Mouse (Mus musculus): ENCODE results near the gene Trank1. TPM values are rescaled to one million over a fixed set of nuclear protein-coding genes. Genes with fewer than 3 reads are reported as not detected.

Gene Trank1
- polyA plus RNA-seq, 1 experiment from 2014 or later: not detected

- Histone ChIP-seq H3K27ac (no peak overlapping the region), H3K79me2 (ENCODE audit: inconsistent target) (no peaks in the 10 kb centered on the region), H3K36me3 (ENCODE audit: inconsistent target) (no peaks in the 10 kb centered on the region), H3K4me3 (ENCODE audit: inconsistent target) (no peak overlapping the region)
- whole genome bisulfite sequencing (ENCODE audit: missing documents): 22% methylated on average over 5 of the region's 5 CpGs
These were observed 2.3 kb downstream of the Trank1 start for GRCm38 (mm10) chr9:111313793-111314192.

GRCm38 (mm10) chr9:111314219-111314618 is 2.7 kb downstream of the Trank1 start:
- H3K4me3 ChIP-seq (ENCODE audit: inconsistent target): no peak overlapping the region
- H3K27ac ChIP-seq: no peak overlapping the region
- WGBS (ENCODE audit: missing documents): 31% methylated on average over 5 of the region's 5 CpGs
- H3K79me2 ChIP-seq (ENCODE audit: inconsistent target): no peaks in the 10 kb centered on the region
- no peaks in the 10 kb centered on the region for H3K36me3 ChIP-seq (ENCODE audit: inconsistent target)

DNA sequence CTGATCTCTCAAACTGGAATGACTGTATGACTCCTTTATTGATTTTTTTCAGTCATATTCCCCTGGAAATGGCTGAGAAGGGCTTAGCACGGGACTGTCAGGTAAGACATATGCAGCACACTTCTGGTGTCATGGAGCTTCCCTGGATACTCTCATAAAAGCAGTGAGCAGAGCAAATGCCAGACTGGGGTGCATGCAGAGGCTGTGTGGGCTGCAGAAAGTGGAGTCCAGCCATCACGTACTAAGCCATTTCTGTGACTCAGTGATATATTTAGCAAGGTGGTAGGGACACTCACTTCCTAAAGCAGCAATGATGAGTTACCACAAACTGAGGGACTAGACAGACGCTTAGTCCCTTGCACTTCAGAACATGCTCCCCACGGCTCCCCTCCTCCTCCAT is 9.4 kb downstream of the Trank1 start:
- no peak overlapping the region for H3K27ac ChIP-seq
- H3K4me3 ChIP-seq (ENCODE audit: inconsistent target): no peak overlapping the region
- H3K36me3 ChIP-seq (ENCODE audit: inconsistent target): no peaks in the 10 kb centered on the region
- no peaks in the 10 kb centered on the region for H3K79me2 ChIP-seq (ENCODE audit: inconsistent target)
- 80% methylated on average over 4 of the region's 4 CpGs for WGBS (ENCODE audit: missing documents)

DNA sequence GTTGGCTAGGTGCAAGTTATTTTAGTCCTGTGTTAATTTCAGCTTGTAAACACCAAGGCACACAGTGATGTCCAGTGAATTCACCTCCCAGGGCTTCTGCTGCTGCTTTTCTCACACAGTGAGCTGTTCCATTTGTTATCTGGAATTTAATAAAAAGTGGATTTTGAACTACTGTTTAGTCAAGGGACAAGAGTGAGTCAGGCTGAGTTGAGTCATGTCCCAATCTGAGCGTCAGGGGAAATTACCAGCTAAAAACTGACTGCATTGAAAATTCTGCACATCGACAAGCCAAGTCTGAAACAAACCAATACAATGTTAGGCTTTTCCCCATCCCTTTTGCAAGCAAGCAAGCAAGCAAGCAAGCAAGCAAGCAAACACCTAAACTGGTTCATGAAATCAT is 13.3 kb downstream of the Trank1 start:
- H3K27ac ChIP-seq: no peak overlapping the region
- WGBS (ENCODE audit: missing documents): 78% methylated on average over 2 of the region's 2 CpGs
- no peaks in the 10 kb centered on the region for H3K36me3 ChIP-seq (ENCODE audit: inconsistent target)

GRCm38 (mm10) chr9:111329881-111330280 is 18.3 kb downstream of the Trank1 start:
- H3K79me2 ChIP-seq (ENCODE audit: inconsistent target): no peaks in the 10 kb centered on the region
- no peak overlapping the region for H3K4me3 ChIP-seq (ENCODE audit: inconsistent target)
- H3K36me3 ChIP-seq (ENCODE audit: inconsistent target): no peaks in the 10 kb centered on the region
- WGBS (ENCODE audit: missing documents): 63% methylated on average over 4 of the region's 4 CpGs
- H3K27ac ChIP-seq: no peak overlapping the region

More for the DNA sequence above, 13.3 kb downstream of the Trank1 start:
- H3K79me2 ChIP-seq (ENCODE audit: inconsistent target): no peaks in the 10 kb centered on the region
- no peak overlapping the region for H3K4me3 ChIP-seq (ENCODE audit: inconsistent target)

DNA sequence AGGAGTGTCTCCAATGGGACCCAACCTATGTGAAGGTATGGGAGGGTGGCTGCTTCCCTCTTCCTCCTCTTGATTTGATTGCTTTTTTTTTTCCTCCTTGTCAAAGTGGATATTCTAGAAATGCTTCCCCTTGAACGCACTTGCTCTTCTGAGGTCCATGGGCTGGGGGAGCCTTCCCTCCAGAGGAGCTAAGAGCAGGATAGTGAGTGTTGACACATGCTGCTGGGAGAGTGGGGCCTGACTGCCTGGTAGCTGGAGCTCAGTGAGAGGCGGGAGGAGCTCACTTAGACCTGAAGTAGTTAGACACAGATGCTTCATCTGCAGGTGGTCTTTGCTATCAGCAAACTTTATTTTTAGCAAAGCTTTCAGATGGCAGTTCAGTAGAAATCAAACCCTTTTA is 22.3 kb downstream of the Trank1 start:
- H3K79me2 ChIP-seq (ENCODE audit: inconsistent target): no peaks in the 10 kb centered on the region
- no peak overlapping the region for H3K4me3 ChIP-seq (ENCODE audit: inconsistent target)
- H3K36me3 ChIP-seq (ENCODE audit: inconsistent target): no peaks in the 10 kb centered on the region
- 81% methylated on average over 1 of the region's 2 CpGs for WGBS (ENCODE audit: missing documents)
- H3K27ac ChIP-seq: no peak overlapping the region

DNA sequence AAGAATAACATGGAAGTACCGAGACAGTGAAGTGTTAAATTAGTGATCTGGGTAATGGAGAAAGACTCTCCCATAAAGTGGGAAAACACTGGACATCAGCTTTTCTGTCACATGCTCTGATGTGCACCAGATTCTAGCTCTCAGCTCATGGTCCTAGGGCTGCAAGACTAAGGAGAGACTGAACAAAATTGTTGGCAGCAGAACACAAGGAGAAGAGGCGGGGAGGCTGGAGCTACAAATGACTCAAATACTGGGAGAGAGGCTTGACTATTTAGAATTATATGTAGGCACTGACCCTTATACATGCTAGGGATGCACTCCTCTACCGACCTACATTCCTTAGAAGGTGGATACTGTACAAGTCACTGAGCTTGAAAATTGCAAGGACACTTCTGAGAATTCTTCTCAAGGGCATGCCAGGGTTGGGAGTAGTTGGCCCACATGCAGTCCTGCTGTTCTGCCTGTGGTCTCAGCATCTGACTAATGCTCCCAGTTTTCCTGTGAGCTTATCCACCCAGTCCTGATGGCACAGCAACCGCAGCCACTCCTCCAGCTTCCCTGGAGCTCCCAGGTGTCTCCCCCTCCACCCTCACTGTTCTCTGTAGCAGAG is 23.1 kb downstream of the Trank1 start:
- 75% methylated on average over 4 of the region's 4 CpGs for WGBS (ENCODE audit: missing documents)
- Histone ChIP-seq H3K4me3 (ENCODE audit: inconsistent target) (no peak overlapping the region), H3K79me2 (ENCODE audit: inconsistent target) (no peaks in the 10 kb centered on the region), H3K27ac (no peak overlapping the region), H3K36me3 (ENCODE audit: inconsistent target) (no peaks in the 10 kb centered on the region)

DNA sequence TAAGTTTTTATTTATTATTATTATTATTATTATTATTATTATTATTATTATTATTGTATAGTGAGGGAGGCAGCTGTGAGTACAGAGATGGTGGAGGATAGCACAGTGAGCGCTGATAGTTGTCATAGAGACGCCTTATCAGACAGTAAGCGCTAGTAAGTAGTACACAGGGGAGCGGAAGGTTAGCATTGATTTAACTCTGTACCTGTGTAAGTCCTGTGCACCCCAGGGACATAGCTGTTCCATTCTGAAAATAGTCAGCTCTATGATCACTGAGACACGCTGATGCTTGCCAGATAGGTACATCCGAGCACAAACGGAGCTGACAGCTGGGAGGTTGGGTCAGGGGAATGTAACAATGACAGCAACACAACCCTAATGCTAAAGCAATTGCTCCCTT is 39.7 kb downstream of the Trank1 start:
- 88% methylated on average over 7 of the region's 7 CpGs for WGBS (ENCODE audit: missing documents)
- Histone ChIP-seq H3K79me2 (ENCODE audit: inconsistent target) (no peaks in the 10 kb centered on the region), H3K36me3 (ENCODE audit: inconsistent target) (no peaks in the 10 kb centered on the region), H3K27ac (no peak overlapping the region), H3K4me3 (ENCODE audit: inconsistent target) (no peak overlapping the region)

- 75% methylated on average over 1 of the region's 1 CpGs for WGBS (ENCODE audit: missing documents)
- Histone ChIP-seq H3K79me2 (ENCODE audit: inconsistent target) (no peaks in the 10 kb centered on the region), H3K36me3 (ENCODE audit: inconsistent target) (no peaks in the 10 kb centered on the region), H3K4me3 (ENCODE audit: inconsistent target) (no peak overlapping the region), H3K27ac (no peak overlapping the region)
These were observed 40.1 kb downstream of the Trank1 start for GRCm38 (mm10) chr9:111351641-111352040.

- 76% methylated on average over 3 of the region's 3 CpGs for WGBS (ENCODE audit: missing documents)
- no peaks in the 10 kb centered on the region for H3K79me2 ChIP-seq (ENCODE audit: inconsistent target)
- no peak overlapping the region for H3K27ac ChIP-seq
- no peak overlapping the region for H3K4me3 ChIP-seq (ENCODE audit: inconsistent target)
- H3K36me3 ChIP-seq (ENCODE audit: inconsistent target): no peaks in the 10 kb centered on the region
These were observed 41.1 kb downstream of the Trank1 start for GRCm38 (mm10) chr9:111352646-111353045.

- Histone ChIP-seq H3K4me3 (ENCODE audit: inconsistent target) (no peak overlapping the region), H3K27ac (no peak overlapping the region), H3K36me3 (ENCODE audit: inconsistent target) (no peaks in the 10 kb centered on the region), H3K79me2 (ENCODE audit: inconsistent target) (no peaks in the 10 kb centered on the region)
- 94% methylated on average over 4 of the region's 4 CpGs for WGBS (ENCODE audit: missing documents)
These were observed 43.5 kb downstream of the Trank1 start for GRCm38 (mm10) chr9:111355041-111355440.

- WGBS (ENCODE audit: missing documents): 27% methylated on average over 3 of the region's 3 CpGs
- no peak overlapping the region for H3K27ac ChIP-seq
- no peak overlapping the region for H3K4me3 ChIP-seq (ENCODE audit: inconsistent target)
- H3K79me2 ChIP-seq (ENCODE audit: inconsistent target): no peaks in the 10 kb centered on the region
- no peaks in the 10 kb centered on the region for H3K36me3 ChIP-seq (ENCODE audit: inconsistent target)
These were observed 44.8 kb downstream of the Trank1 start for GRCm38 (mm10) chr9:111356386-111356785.

DNA sequence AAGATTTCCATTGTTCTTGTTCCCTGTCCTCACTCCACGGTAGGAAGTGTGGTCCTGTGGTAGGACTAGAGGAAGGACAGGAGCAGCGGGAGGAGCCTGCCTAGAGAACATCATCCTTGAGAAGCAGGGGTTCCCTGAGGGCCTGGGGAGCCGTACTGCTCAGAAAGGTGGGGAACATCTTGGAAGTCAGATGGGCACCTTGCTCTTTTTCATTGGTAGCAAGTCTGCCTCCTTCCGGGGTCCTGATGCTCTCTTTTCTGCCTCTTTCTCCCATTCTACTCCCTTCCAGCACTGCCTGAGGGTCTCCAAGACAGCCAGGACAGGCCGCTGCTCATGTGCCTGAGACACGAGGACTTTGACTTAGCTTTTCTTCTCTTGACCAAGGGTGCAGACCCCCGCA is 52.1 kb downstream of the Trank1 start:
- 68% methylated on average over 7 of the region's 7 CpGs for WGBS (ENCODE audit: missing documents)
- no peaks in the 10 kb centered on the region for H3K79me2 ChIP-seq (ENCODE audit: inconsistent target)
- no peak overlapping the region for H3K4me3 ChIP-seq (ENCODE audit: inconsistent target)
- no peaks in the 10 kb centered on the region for H3K36me3 ChIP-seq (ENCODE audit: inconsistent target)
- no peak overlapping the region for H3K27ac ChIP-seq

DNA sequence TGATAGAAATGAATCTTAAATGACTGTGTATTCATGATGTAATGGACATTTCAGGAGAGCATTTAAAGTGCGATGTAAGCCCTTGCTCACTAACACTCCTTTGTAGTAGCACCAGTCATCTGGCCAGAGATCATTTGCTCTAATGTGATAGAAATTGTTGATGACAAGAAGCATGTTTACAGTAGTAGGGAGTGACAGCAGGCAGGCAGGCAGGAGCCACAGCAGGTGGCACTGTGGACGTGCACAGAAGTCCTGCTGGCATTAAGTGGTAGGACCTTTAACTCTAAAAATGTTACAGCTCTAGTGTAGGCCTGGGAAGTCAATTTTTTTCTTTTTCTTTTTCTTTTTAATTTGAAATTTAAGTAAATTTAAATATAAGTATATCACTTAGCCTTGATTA is 56.2 kb downstream of the Trank1 start:
- no peaks in the 10 kb centered on the region for H3K36me3 ChIP-seq (ENCODE audit: inconsistent target)
- 88% methylated on average over 2 of the region's 2 CpGs for WGBS (ENCODE audit: missing documents)
- H3K27ac ChIP-seq: no peak overlapping the region
- H3K79me2 ChIP-seq (ENCODE audit: inconsistent target): no peaks in the 10 kb centered on the region
- no peak overlapping the region for H3K4me3 ChIP-seq (ENCODE audit: inconsistent target)

- Histone ChIP-seq H3K4me3 (ENCODE audit: inconsistent target) (no peak overlapping the region), H3K36me3 (ENCODE audit: inconsistent target) (no peaks in the 10 kb centered on the region), H3K27ac (no peak overlapping the region), H3K79me2 (ENCODE audit: inconsistent target) (no peaks in the 10 kb centered on the region)
- 92% methylated on average over 3 of the region's 3 CpGs for WGBS (ENCODE audit: missing documents)
These were observed 60.5 kb downstream of the Trank1 start for GRCm38 (mm10) chr9:111372079-111372478.

- Histone ChIP-seq H3K36me3 (ENCODE audit: inconsistent target) (no peaks in the 10 kb centered on the region), H3K4me3 (ENCODE audit: inconsistent target) (no peak overlapping the region), H3K27ac (no peak overlapping the region), H3K79me2 (ENCODE audit: inconsistent target) (no peaks in the 10 kb centered on the region)
- 85% methylated on average over 6 of the region's 6 CpGs for WGBS (ENCODE audit: missing documents)
These were observed 66.3 kb downstream of the Trank1 start for GRCm38 (mm10) chr9:111377868-111378267.

Data from macrophage (primary cell).